Mouse (Mus musculus): ENCODE data around the gene Pck2.

Pck2 gene

GRCm38 (mm10) chr14:55571760-55572159 is 31.7 kb downstream of the Pck2 start:
- in situ Hi-C loops (cut with MboI, MseI), result no loop called here

GRCm38 (mm10) chr14:55575302-55575701 is 35.2 kb downstream of the Pck2 start, which contains the start of gene Fitm1:
Gene Fitm1 (plus strand): TSS chr14:55575617.
- in situ Hi-C loops (cut with MboI, MseI), result no loop called here

- in situ Hi-C loops (cut with MboI, MseI), result no loop called here
These were observed 35.6 kb downstream of the Pck2 start for GRCm38 (mm10) chr14:55575711-55576110.

GRCm38 (mm10) chr14:55576376-55576775 is 36.3 kb downstream of the Pck2 start:
- in situ Hi-C loops (cut with MboI, MseI), result no loop called here

- in situ Hi-C loops (cut with MboI, MseI), result no loop called here
These were observed 38.0 kb downstream of the Pck2 start, which contains the start of gene Psme1 for GRCm38 (mm10) chr14:55577871-55578667. Gene Psme1 (plus strand): TSS chr14:55578123.

GRCm38 (mm10) chr14:55578668-55579269 is 38.7 kb downstream of the Pck2 start:
- in situ Hi-C loops (cut with MboI, MseI), result no loop called here

GRCm38 (mm10) chr14:55579511-55580496 is 39.7 kb downstream of the Pck2 start:
- in situ Hi-C loops (cut with MboI, MseI), result no loop called here

GRCm38 (mm10) chr14:55580731-55581130 is 40.7 kb downstream of the Pck2 start:
- in situ Hi-C loops (cut with MboI, MseI), result no loop called here

GRCm38 (mm10) chr14:55581981-55582681 is 42.1 kb downstream of the Pck2 start:
- in situ Hi-C loops (cut with MboI, MseI), result no loop called here

- in situ Hi-C loops (cut with MboI, MseI), result no loop called here
These were observed 44.2 kb downstream of the Pck2 start for GRCm38 (mm10) chr14:55584303-55584701.

GRCm38 (mm10) chr14:55584702-55585565 is 44.9 kb downstream of the Pck2 start, which contains the start of gene Emc9:
Gene Emc9 (minus strand): TSS chr14:55585302.
- in situ Hi-C loops (cut with MboI, MseI), result no loop called here

- in situ Hi-C loops (cut with MboI, MseI), result no loop called here
These were observed 45.5 kb downstream of the Pck2 start for GRCm38 (mm10) chr14:55585566-55585960.

GRCm38 (mm10) chr14:55586149-55586548 is 46.1 kb downstream of the Pck2 start:
- in situ Hi-C loops (cut with MboI, MseI), result no loop called here

- in situ Hi-C loops (cut with MboI, MseI), result no loop called here
These were observed 49.2 kb downstream of the Pck2 start for GRCm38 (mm10) chr14:55589271-55589670.

- in situ Hi-C loops (cut with MboI, MseI), result no loop called here
These were observed 49.8 kb downstream of the Pck2 start for GRCm38 (mm10) chr14:55589771-55590448.

GRCm38 (mm10) chr14:55590748-55591330 is 50.8 kb downstream of the Pck2 start, which contains the start of gene Psme2:
Gene Psme2 (minus strand): TSS chr14:55591113.
- in situ Hi-C loops (cut with MboI, MseI), result no loop called here

GRCm38 (mm10) chr14:55591331-55591891 is 51.3 kb downstream of the Pck2 start, which contains the start of gene Rnf31:
Gene Rnf31 (plus strand): TSS chr14:55591708.
- in situ Hi-C loops (cut with MboI, MseI), result no loop called here

- in situ Hi-C loops (cut with MboI, MseI), result no loop called here
These were observed 52.2 kb downstream of the Pck2 start for GRCm38 (mm10) chr14:55592226-55592625.
